Mouse (Mus musculus): ENCODE measurements at regions not wholly inside any gene's neighbourhood (a gene's known extent, or its start where the extent isn't known, plus 50 kb on each side); places are given as distances from the start of the nearest gene placed in this dataset.

DNA sequence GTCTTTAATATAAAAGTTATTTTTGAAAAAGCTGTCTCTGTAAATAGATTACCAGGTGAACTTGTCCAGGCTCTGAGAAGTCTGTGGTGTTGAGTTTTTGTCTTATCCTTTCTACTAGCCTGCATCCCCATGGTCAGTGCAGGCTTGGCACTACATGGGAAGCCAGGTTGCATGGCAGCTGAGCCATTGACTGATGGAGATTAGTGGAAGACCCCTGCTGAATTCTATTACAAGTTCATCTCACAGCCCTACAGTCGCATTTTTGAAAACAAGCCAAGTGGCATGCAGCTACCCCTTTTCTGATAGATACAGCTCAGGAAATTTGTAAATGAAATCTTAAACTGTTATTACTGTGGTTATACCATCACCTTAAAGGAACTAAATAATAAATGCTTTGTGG lies 101.2 kb upstream of the Fam184a start:
- no peak for DNase-seq (ENCODE audit: inconsistent age in 2 of 2, low spot score in 1 of 2)

DNA sequence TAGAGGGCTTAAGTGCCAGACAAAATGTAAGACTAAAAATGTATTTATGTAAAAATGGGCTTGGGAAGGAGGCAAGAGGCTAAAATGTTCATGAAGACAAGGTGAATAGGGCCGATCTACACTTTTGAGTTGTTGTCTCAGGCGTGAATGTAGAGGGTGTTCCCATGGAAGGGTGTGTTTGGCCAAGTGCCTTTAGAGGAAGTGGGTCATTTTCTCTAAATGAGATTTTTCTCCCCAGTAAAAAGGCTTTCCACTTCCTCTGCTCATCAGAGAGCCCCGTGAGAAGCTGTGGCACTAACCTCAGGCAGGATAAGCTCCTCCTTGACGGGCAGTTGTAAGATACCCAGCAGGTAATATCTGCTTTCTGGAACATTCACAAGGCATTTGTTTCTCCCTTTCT lies 99.6 kb upstream of the Fam184a start:
- DNase-seq (ENCODE audit: inconsistent age in 2 of 2, low spot score in 1 of 2) = no peak

DNA sequence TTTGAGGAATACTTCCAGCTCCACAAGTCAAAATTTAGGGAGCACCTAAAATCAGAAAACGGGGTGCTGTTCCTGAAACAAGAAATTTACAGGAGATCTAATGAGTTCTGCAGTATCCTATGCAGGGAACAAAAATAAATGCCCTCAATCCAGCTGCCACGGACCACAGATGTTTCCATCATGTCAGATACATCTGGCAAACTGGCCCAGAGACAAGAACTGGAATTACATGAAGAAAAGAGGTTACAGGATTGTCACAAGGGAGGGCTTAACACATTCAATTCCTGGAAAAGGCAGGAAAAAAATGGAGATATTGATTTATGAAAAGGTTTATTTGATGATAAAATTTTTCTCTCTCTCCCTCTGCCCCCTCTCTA lies 62.3 kb upstream of the Fam184a start:
- no peak for DNase-seq (ENCODE audit: inconsistent age in 2 of 2, low spot score in 1 of 2)

GRCm38 (mm10) chr10:53812597-53813243 lies 61.8 kb upstream of the Fam184a start:
- DNase-seq (ENCODE audit: inconsistent age in 2 of 2, low spot score in 1 of 2) = peak in 1 of 2 experiments; percentile 41

- peak; percentile 13 to 63 for DNase-seq (ENCODE audit: inconsistent age in 2 of 2, low spot score in 1 of 2)
Observed at GRCm38 (mm10) chr10:53811904-53812596, 61.1 kb upstream of the Fam184a start.

DNA sequence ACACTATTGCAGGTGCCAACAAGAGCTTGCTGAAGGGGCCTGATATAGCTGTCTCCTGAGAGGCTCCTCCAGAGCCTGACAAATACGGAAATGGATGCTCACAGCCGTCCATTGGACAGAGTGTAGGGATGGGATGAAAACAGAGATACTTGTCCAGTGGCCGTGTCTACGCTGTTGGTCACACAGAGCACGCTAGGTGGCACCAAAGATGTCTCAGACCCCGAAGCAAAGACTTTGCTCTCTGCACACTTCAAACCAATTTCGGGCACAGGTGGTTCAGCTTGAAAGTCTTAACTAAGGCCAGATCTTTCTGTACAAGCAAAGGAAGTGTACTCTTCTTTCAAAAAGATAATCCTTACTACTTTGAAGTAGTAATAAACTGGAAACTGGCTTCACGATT lies 55.8 kb upstream of the Fam184a start:
- peak in 1 of 2 experiments; percentile 28 for DNase-seq (ENCODE audit: inconsistent age in 2 of 2, low spot score in 1 of 2)

DNA sequence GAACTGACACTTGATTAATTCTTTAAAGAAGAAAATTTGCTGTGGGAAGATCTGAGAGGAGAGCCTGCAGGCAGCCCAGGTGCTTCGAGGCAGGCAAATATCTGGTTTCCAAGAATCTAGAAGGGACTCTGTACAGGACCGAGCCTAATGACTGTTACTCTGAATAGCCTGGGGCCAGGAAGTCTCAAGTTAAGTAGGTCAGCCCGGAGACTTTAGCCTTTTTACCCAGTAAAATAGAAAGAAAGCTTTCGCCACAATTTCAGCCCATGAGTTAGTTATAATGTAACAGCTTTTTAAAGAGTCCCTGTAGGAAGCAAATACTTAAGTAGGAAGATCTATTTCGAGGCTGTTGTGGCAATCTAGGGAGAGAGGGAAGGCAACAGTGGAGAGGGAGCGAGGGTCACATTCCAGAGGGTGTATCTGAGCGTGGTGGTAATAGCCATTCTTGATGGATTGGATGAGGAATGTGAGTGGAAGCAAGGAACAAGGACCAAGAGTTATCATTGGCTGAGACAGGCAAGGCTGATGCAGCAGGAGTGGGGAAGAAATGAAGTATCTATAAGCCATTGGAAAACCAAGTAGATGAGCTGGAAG lies 50.2 kb upstream of the Fam184a start:
- DNase-seq (ENCODE audit: inconsistent age in 2 of 2, low spot score in 1 of 2) = no peak
